Mouse (Mus musculus) hindbrain, embryonic 13.5 days (tissue): ENCODE data around the gene Nectin4. TPM values are rescaled to one million over a fixed set of nuclear protein-coding genes. Genes with fewer than 3 reads are reported as not detected.
A peak's percentile ranks its signal among the peaks of the same experiment; 100 is the strongest.

ENCODE experiments used
- ATAC-seq: fragments of 200-750 bp; cut with Nextera tagmentation; 2 replicates; pipeline ENCODE4 v1.8.0; 2017; ENCODE audit warnings: moderate TSS enrichment; ENCODE audit not compliant: low FRiP score
- H3K27ac ChIP-seq: fragments of 300-500 bp; sonication (generic); 2 replicates; pipeline ENCODE4 v1.5.1; 2015; ENCODE audit warnings: inconsistent platforms, mild to moderate bottlenecking, moderate library complexity
- H3K27me3 ChIP-seq: fragments of 300-500 bp; sonication (generic); 2 replicates; pipeline ENCODE4 v1.6.1; 2015; ENCODE audit warnings: mild to moderate bottlenecking, inconsistent platforms
- H3K36me3 ChIP-seq: fragments of 300-500 bp; sonication (generic); 2 replicates; pipeline ENCODE4 v1.6.1; 2015; ENCODE audit warnings: mild to moderate bottlenecking, inconsistent platforms
- H3K4me1 ChIP-seq: fragments of 300-500 bp; sonication (generic); replicated peaks from 2 replicates; pipeline ENCODE4 v1.6.1; 2015; ENCODE audit warnings: inconsistent platforms
- H3K4me2 ChIP-seq: fragments of 300-500 bp; sonication (generic); 2 replicates; pipeline ENCODE4 v1.6.1; 2015; ENCODE audit warnings: inconsistent platforms, mild to moderate bottlenecking, moderate library complexity
- H3K4me3 ChIP-seq: fragments of 300-500 bp; sonication (generic); 2 replicates; pipeline ENCODE4 v1.5.1; 2015; ENCODE audit warnings: mild to moderate bottlenecking, inconsistent platforms
- H3K9ac ChIP-seq: fragments of 300-500 bp; sonication (generic); 2 replicates; pipeline ENCODE4 v1.6.1; 2015; ENCODE audit warnings: mild to moderate bottlenecking, inconsistent platforms
- H3K9me3 ChIP-seq: fragments of 300-500 bp; sonication (generic); 2 replicates; pipeline ENCODE4 v1.6.1; 2016; ENCODE audit warnings: inconsistent platforms
- WGBS: fragments of 180-500 bp; shearing (Covaris S2); methylation state at CpG from one replicate; pipeline ENCODE4 v1.1.7; 2015; 5-methylcytosine and 5-hydroxymethylcytosine counted together
- polyA plus RNA-seq: library from polyadenylated mRNA; unstranded; fragments of >200 nt; fragmentation: Nextera tagmentation; extraction: Ambion mirVana; gene quantifications from 2 replicates; pipeline ENCODE4 v1.2.1, GENCODE M21; 2015

The Nectin4 gene
- polyA plus RNA-seq, 1 experiment from 2014 or later = 1.4 TPM

GRCm38 (mm10) chr1:171388376-171389102, 18.6 kb downstream of the Nectin4 start, which contains the start of gene Arhgap30:
Arhgap30 (plus strand) TSS chr1:171388954.
- no peak for ATAC-seq
- Histone ChIP-seq H3K9ac (no peak within 1 kb of the TSS), H3K4me2 (no peak within 1 kb of the TSS), H3K27me3 (no peaks in the 10 kb centered on the region), H3K27ac (no peak within 1 kb of the TSS), H3K9me3 (no peaks in the 10 kb centered on the region), H3K4me1 (peaks cover 3% of the 10 kb centered on the region), H3K4me3 (no peak within 1 kb of the TSS), H3K36me3 (no peaks in the 10 kb centered on the region)
- WGBS = 80% methylated on average over 15 of the region's 15 CpGs

GRCm38 (mm10) chr1:171390101-171390500, 20.2 kb downstream of the Nectin4 start:
- no peak overlapping the region for H3K9ac ChIP-seq
- 77% methylated on average over 4 of the region's 4 CpGs for WGBS
- no peak overlapping the region for H3K4me3 ChIP-seq
- H3K36me3 ChIP-seq = no peaks in the 10 kb centered on the region
- peaks cover 3% of the 10 kb centered on the region for H3K4me1 ChIP-seq
- no peak for ATAC-seq
- no peak overlapping the region for H3K27ac ChIP-seq
- no peaks in the 10 kb centered on the region for H3K9me3 ChIP-seq
- H3K4me2 ChIP-seq = no peak overlapping the region
- H3K27me3 ChIP-seq = 0 out of 2 replicates have a peak, but pooled peaks cover 6% of the 10 kb centered on the region

- Histone ChIP-seq H3K36me3 (no peaks in the 10 kb centered on the region), H3K4me1 (no peaks in the 10 kb centered on the region), H3K27ac (no peak overlapping the region), H3K27me3 (peaks cover 10% of the 10 kb centered on the region), H3K4me2 (no peak overlapping the region), H3K9me3 (no peaks in the 10 kb centered on the region), H3K4me3 (no peak overlapping the region), H3K9ac (no peak overlapping the region)
- 78% methylated on average over 4 of the region's 4 CpGs for WGBS
- no peak for ATAC-seq
These were observed 31.9 kb downstream of the Nectin4 start for GRCm38 (mm10) chr1:171401821-171402220.

- Histone ChIP-seq H3K27ac (no peak overlapping the region), H3K4me2 (no peak overlapping the region), H3K36me3 (no peaks in the 10 kb centered on the region), H3K9me3 (no peaks in the 10 kb centered on the region), H3K4me3 (no peak overlapping the region), H3K27me3 (peaks cover 19% of the 10 kb centered on the region), H3K4me1 (no peaks in the 10 kb centered on the region), H3K9ac (no peak overlapping the region)
- WGBS = 83% methylated on average over 6 of the region's 9 CpGs
- ATAC-seq = no peak
These were observed 33.1 kb downstream of the Nectin4 start for GRCm38 (mm10) chr1:171402991-171403390.

- Histone ChIP-seq H3K9ac (no peak overlapping the region), H3K27ac (no peak overlapping the region), H3K27me3 (peaks cover 33% of the 10 kb centered on the region), H3K4me1 (no peaks in the 10 kb centered on the region), H3K9me3 (no peaks in the 10 kb centered on the region), H3K4me2 (no peak overlapping the region), H3K36me3 (no peaks in the 10 kb centered on the region), H3K4me3 (no peak overlapping the region)
- no peak for ATAC-seq
- WGBS = 88% methylated on average over 5 of the region's 5 CpGs
These were observed 37.4 kb downstream of the Nectin4 start for GRCm38 (mm10) chr1:171407263-171407662.

GRCm38 (mm10) chr1:171410231-171410630, 40.3 kb downstream of the Nectin4 start:
- H3K36me3 ChIP-seq = peaks cover 7% of the 10 kb centered on the region
- 91% methylated on average over 1 of the region's 1 CpGs for WGBS
- H3K27ac ChIP-seq = no peak overlapping the region
- no peaks in the 10 kb centered on the region for H3K9me3 ChIP-seq
- peaks cover 28% of the 10 kb centered on the region for H3K27me3 ChIP-seq
- H3K4me2 ChIP-seq = no peak overlapping the region
- H3K4me3 ChIP-seq = peak overlapping the region; percentile 92; the same call in 1 of the 2 replicates
- peaks cover 22% of the 10 kb centered on the region for H3K4me1 ChIP-seq
- ATAC-seq = no peak
- no peak overlapping the region for H3K9ac ChIP-seq

GRCm38 (mm10) chr1:171410947-171411484, 41.1 kb downstream of the Nectin4 start, which contains the start of gene Usf1:
Usf1 (plus strand) TSS chr1:171411313.
- H3K9ac ChIP-seq = peak within 1 kb of the TSS; percentile 98
- WGBS = 1% methylated on average over 36 of the region's 36 CpGs
- peak within 1 kb of the TSS; percentile 60 for H3K4me2 ChIP-seq
- H3K36me3 ChIP-seq = peaks cover 15% of the 10 kb centered on the region
- peaks cover 28% of the 10 kb centered on the region for H3K27me3 ChIP-seq
- H3K27ac ChIP-seq = peak within 1 kb of the TSS; percentile 97
- peaks cover 22% of the 10 kb centered on the region for H3K4me1 ChIP-seq
- ATAC-seq = peak; percentile 98
- H3K9me3 ChIP-seq = no peaks in the 10 kb centered on the region
- H3K4me3 ChIP-seq = peak within 1 kb of the TSS; percentile 92

- H3K4me2 ChIP-seq = peak overlapping the region; percentile 60
- ATAC-seq = peak; percentile 81
- H3K9me3 ChIP-seq = no peaks in the 10 kb centered on the region
- H3K27me3 ChIP-seq = peaks cover 24% of the 10 kb centered on the region
- H3K4me3 ChIP-seq = peak overlapping the region; percentile 92
- peak overlapping the region; percentile 98 for H3K9ac ChIP-seq
- H3K4me1 ChIP-seq = peaks cover 22% of the 10 kb centered on the region
- peak overlapping the region; percentile 97 for H3K27ac ChIP-seq
- 0% methylated on average over 39 of the region's 39 CpGs for WGBS
- peaks cover 20% of the 10 kb centered on the region for H3K36me3 ChIP-seq
These were observed 41.6 kb downstream of the Nectin4 start for GRCm38 (mm10) chr1:171411492-171411941.

- Histone ChIP-seq H3K27me3 (peaks cover 23% of the 10 kb centered on the region), H3K27ac (peak overlapping the region; percentile 97), H3K36me3 (peaks cover 25% of the 10 kb centered on the region), H3K9me3 (no peaks in the 10 kb centered on the region), H3K4me3 (peak overlapping the region; percentile 92), H3K4me1 (peaks cover 22% of the 10 kb centered on the region), H3K9ac (peak overlapping the region; percentile 98), H3K4me2 (peak overlapping the region; percentile 60)
- WGBS = 2% methylated on average over 20 of the region's 20 CpGs
- peak; percentile 29 for ATAC-seq
These were observed 42.1 kb downstream of the Nectin4 start for GRCm38 (mm10) chr1:171412001-171412441.

GRCm38 (mm10) chr1:171412446-171412845, 42.5 kb downstream of the Nectin4 start:
- 0 out of 2 replicates have a peak, but pooled peaks have one; percentile 9 for ATAC-seq
- 25% methylated on average over 3 of the region's 3 CpGs for WGBS
- Histone ChIP-seq H3K27me3 (peaks cover 20% of the 10 kb centered on the region), H3K36me3 (peaks cover 29% of the 10 kb centered on the region), H3K4me3 (peak overlapping the region; percentile 92), H3K9me3 (no peaks in the 10 kb centered on the region), H3K4me2 (peak overlapping the region; percentile 60), H3K27ac (peak overlapping the region; percentile 97), H3K4me1 (peaks cover 22% of the 10 kb centered on the region), H3K9ac (peak overlapping the region; percentile 98)

- H3K27ac ChIP-seq = no peak overlapping the region
- peaks cover 40% of the 10 kb centered on the region for H3K36me3 ChIP-seq
- ATAC-seq = no peak
- H3K4me2 ChIP-seq = peak overlapping the region; percentile 60
- peak overlapping the region; percentile 92 for H3K4me3 ChIP-seq
- peaks cover 22% of the 10 kb centered on the region for H3K4me1 ChIP-seq
- 73% methylated on average over 8 of the region's 8 CpGs for WGBS
- H3K9me3 ChIP-seq = no peaks in the 10 kb centered on the region
- H3K9ac ChIP-seq = 0 out of 2 replicates have a peak overlapping the region, but pooled peaks have one; percentile 36
- peaks cover 8% of the 10 kb centered on the region for H3K27me3 ChIP-seq
These were observed 43.7 kb downstream of the Nectin4 start for GRCm38 (mm10) chr1:171413608-171414007.

GRCm38 (mm10) chr1:171418660-171419059, 48.8 kb downstream of the Nectin4 start, which contains the start of gene Tstd1:
Tstd1 (plus strand) TSS chr1:171418872.
- 90% methylated on average over 5 of the region's 5 CpGs for WGBS
- peak; percentile 10; the same call in 1 of the 2 replicates for ATAC-seq
- Histone ChIP-seq H3K4me1 (peaks cover 19% of the 10 kb centered on the region), H3K27me3 (no peaks in the 10 kb centered on the region), H3K4me3 (no peak within 1 kb of the TSS), H3K9ac (peak within 1 kb of the TSS; percentile 29; the same call in 1 of the 2 replicates), H3K27ac (peak within 1 kb of the TSS; percentile 52), H3K4me2 (no peak within 1 kb of the TSS), H3K36me3 (peaks cover 68% of the 10 kb centered on the region), H3K9me3 (no peaks in the 10 kb centered on the region)
